Mouse (Mus musculus) kidney, embryonic 14.5 days (tissue): ENCODE data around the gene Hist1h3i. TPM values are rescaled to one million over a fixed set of nuclear protein-coding genes. Genes with fewer than 3 reads are reported as not detected.

Source experiments
- microRNA-seq: library from miRNA; unstranded; fragments of <30 nt; microRNA quantifications from one replicate; pipeline ENCODE4, GENCODE M21; 2016
- polyA plus RNA-seq: library from polyadenylated mRNA; unstranded; fragments of >200 nt; fragmentation: Nextera tagmentation; extraction: Ambion mirVana; gene quantifications from 2 replicates; pipeline ENCODE4 v1.2.1, GENCODE M21; 2014

Gene Hist1h3i
- polyA plus RNA-seq, 1 experiment from 2014 or later = 212 TPM

Small RNAs within 50 kb of the gene (microRNA-seq; reads per million reads assigned to microRNA genes)
- gene Gm19658 = not detected
- gene Gm44346 = not detected
- gene Gm44454 = not detected
- not detected for gene Gm44466

Other genes with a start within 250 kb of the Hist1h3i start
- 0.18 and 0.20 TPM in 2 replicates for gene Olfr1366, start 240.6 kb downstream of the Hist1h3i start, polyA plus RNA-seq
- gene Olfr1535, start 223.5 kb downstream of the Hist1h3i start, polyA plus RNA-seq = 0.05 TPM in 1 of 2 replicates, not detected in the other
- not detected in 2 replicates for gene Olfr1364, start 201.6 kb downstream of the Hist1h3i start, polyA plus RNA-seq
- not detected in 2 replicates for gene Olfr1362, start 169.3 kb downstream of the Hist1h3i start, polyA plus RNA-seq
- 0.07 TPM in 1 of 2 replicates, not detected in the other for gene Olfr11, start 140.9 kb downstream of the Hist1h3i start, polyA plus RNA-seq
- not detected in 2 replicates for gene Olfr1361, start 120.0 kb downstream of the Hist1h3i start, polyA plus RNA-seq
- not detected in 2 replicates for gene Olfr1360, start 106.0 kb downstream of the Hist1h3i start, polyA plus RNA-seq
- gene Olfr1359, start 85.3 kb downstream of the Hist1h3i start, polyA plus RNA-seq = not detected in 2 replicates
- 3.3 and 5.5 TPM in 2 replicates for gene Hist1h2bl, start 67.2 kb downstream of the Hist1h3i start, polyA plus RNA-seq
- gene Hist1h2ai, start 66.9 kb downstream of the Hist1h3i start, polyA plus RNA-seq = 28.1 and 88.2 TPM in 2 replicates
- gene Hist1h3h, start 65.7 kb downstream of the Hist1h3i start, polyA plus RNA-seq = 11.7 and 35.9 TPM in 2 replicates
- gene Hist1h2bm, start 61.3 kb downstream of the Hist1h3i start, polyA plus RNA-seq = 6.8 and 12.6 TPM in 2 replicates
- 2.4 and 2.6 TPM in 2 replicates for gene Hist1h4j, start 48.3 kb downstream of the Hist1h3i start, polyA plus RNA-seq
- gene Hist1h4k, start 32.9 kb downstream of the Hist1h3i start, polyA plus RNA-seq = 2.9 and 7.8 TPM in 2 replicates
- 18.5 and 21.7 TPM in 2 replicates for gene Hist1h2ak, start 29.5 kb downstream of the Hist1h3i start, polyA plus RNA-seq
- gene Hist1h2bn, start 29.2 kb downstream of the Hist1h3i start, polyA plus RNA-seq = 2.0 and 11.0 TPM in 2 replicates
- 18.8 and 27.0 TPM in 2 replicates for gene Hist1h1b, start 2.7 kb downstream of the Hist1h3i start, polyA plus RNA-seq
- 11.0 and 12.2 TPM in 2 replicates for gene Hist1h2an, start 3.8 kb upstream of the Hist1h3i start, polyA plus RNA-seq
- 1.9 and 4.3 TPM in 2 replicates for gene Hist1h2bp, start 4.1 kb upstream of the Hist1h3i start, polyA plus RNA-seq
- 25.4 and 40.2 TPM in 2 replicates for gene Hist1h2bq, start 26.8 kb upstream of the Hist1h3i start, polyA plus RNA-seq
- 2.5 TPM in 1 of 2 replicates, not detected in the other for gene Hist1h2ao, start 27.1 kb upstream of the Hist1h3i start, polyA plus RNA-seq
- gene Hist1h4m, start 28.4 kb upstream of the Hist1h3i start, polyA plus RNA-seq = not detected in 2 replicates
- gene Hist1h4n, start 48.8 kb upstream of the Hist1h3i start, polyA plus RNA-seq = 23.1 and 41.1 TPM in 2 replicates
- 4,540 and 6,439 TPM in 2 replicates for gene Hist1h2ap, start 50.1 kb upstream of the Hist1h3i start, polyA plus RNA-seq
- 27.1 and 42.5 TPM in 2 replicates for gene Hist1h2br, start 50.4 kb upstream of the Hist1h3i start, polyA plus RNA-seq
- gene Zfp184, start 161.7 kb upstream of the Hist1h3i start, polyA plus RNA-seq = 15.5 and 17.9 TPM in 2 replicates
- gene Pom121l2, start 197.8 kb upstream of the Hist1h3i start, polyA plus RNA-seq = 0.36 TPM in 1 of 2 replicates, not detected in the other
- gene Prss16, start 226.4 kb upstream of the Hist1h3i start, polyA plus RNA-seq = not detected in 2 replicates